Mouse (Mus musculus) heart, postnatal 0 days (tissue): ENCODE data around the gene Hirip3.

Experiments
- CTCF ChIP-seq: IDR thresholded peaks from 2 replicates; pipeline ENCODE4 v1.5.1; 2016; ENCODE audit warnings: antibody characterized with exemption, control low read depth, low read depth
- EP300 ChIP-seq: IDR thresholded peaks from 2 replicates; pipeline ENCODE4 v1.6.1; 2016; ENCODE audit warnings: antibody characterized with exemption, low read depth

DNA sequence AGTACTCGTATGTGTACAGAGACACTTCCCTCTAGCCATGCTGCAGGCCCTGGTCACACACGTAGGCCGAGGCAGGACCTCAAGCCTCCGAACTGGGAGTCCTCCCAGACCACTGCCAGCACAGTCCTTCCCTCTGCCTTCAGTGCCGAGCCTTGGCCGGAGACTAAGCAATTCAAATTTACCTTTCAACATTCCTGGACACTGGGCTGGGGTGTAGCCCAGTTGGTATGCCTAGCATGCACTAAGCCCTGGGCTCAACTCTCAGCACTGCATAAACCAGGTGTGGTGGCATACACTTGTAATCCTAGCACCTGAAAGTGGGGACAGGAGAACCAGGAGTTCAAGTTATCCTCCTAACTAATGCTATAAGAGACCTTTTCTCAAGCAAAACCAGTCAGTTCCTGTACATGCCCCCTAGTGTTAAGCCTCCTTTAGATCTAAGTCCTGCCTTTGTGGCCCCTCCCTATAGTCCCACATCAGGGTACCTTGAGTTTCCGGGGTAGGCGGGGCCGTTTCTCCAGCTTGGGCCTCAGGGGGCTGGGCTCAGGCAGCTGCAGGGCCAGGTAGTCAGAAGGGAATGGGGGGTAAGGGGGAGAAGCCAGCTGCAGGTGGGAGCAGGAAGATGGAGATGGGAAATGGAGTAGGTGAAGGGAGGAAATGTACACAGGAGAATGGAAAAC lies 4.9 kb upstream of the Hirip3 start:
- no peak for TF ChIP-seq CTCF
- no peak for TF ChIP-seq EP300
